Mouse (Mus musculus) erythroblast, embryonic 14.5 days (primary cell): Measurements from ENCODE around the gene Smyd3.

Experiments
- GATA1 ChIP-seq: IDR thresholded peaks from 2 replicates; pipeline ENCODE4 v1.6.1; 2012; ENCODE audit warnings: low read length, inconsistent platforms, mixed read lengths
- TAL1 ChIP-seq: IDR thresholded peaks from 3 replicates; pipeline ENCODE4 v1.6.1; 2012; ENCODE audit warnings: low read length, inconsistent platforms, mixed read lengths

GRCm38 (mm10) chr1:178940353-178940752, 577.5 kb downstream of the Smyd3 start:
- TF ChIP-seq GATA1: no peak
- TF ChIP-seq TAL1: no peak
